Mouse (Mus musculus) midbrain, embryonic 14.5 days (tissue): ENCODE measurements around the gene Mfsd4b4. TPM values are rescaled to one million over a fixed set of nuclear protein-coding genes. Genes with fewer than 3 reads are reported as not detected.
A peak's percentile ranks its signal among the peaks of the same experiment; 100 is the strongest.
"Not testable (repeated sequence)": the region's sequence is repeated elsewhere in the genome, so short reads cannot be mapped to it uniquely, and the experiment has no call there.

Experiments
- ATAC-seq: fragments of 200-750 bp; cut with Nextera tagmentation; 2 replicates; pipeline ENCODE4 v1.8.0; 2017; ENCODE audit warnings: moderate number of reproducible peaks, moderate library complexity; ENCODE audit not compliant: low FRiP score, low TSS enrichment
- DNase-seq: peaks from one replicate; pipeline ENCODE4 v3.0.0-alpha.2; 2015
- H3K27ac ChIP-seq: fragments of 300-500 bp; sonication (generic); replicated peaks from 2 replicates; pipeline ENCODE4 v1.5.1; 2014; ENCODE audit warnings: mild to moderate bottlenecking, low read depth, low read length, moderate library complexity
- H3K27me3 ChIP-seq: fragments of 300-500 bp; sonication (generic); 2 replicates; pipeline ENCODE4 v1.6.1; 2014; ENCODE audit warnings: low read length, control low read depth, mixed read lengths; ENCODE audit not compliant: control insufficient read depth, insufficient read depth
- H3K36me3 ChIP-seq: fragments of 300-500 bp; sonication (generic); 2 replicates; pipeline ENCODE4 v1.6.1; 2014; ENCODE audit warnings: low read length, control low read depth; ENCODE audit not compliant: control insufficient read depth, insufficient read depth
- H3K4me1 ChIP-seq: fragments of 300-500 bp; sonication (generic); 2 replicates; pipeline ENCODE4 v1.6.1; 2014; ENCODE audit warnings: mild to moderate bottlenecking, antibody characterized with exemption, low read length, control low read depth; ENCODE audit not compliant: control insufficient read depth, insufficient read depth
- H3K4me2 ChIP-seq: fragments of 300-500 bp; sonication (generic); 2 replicates; pipeline ENCODE4 v1.6.1; 2014; ENCODE audit warnings: mild to moderate bottlenecking, low read length, moderate library complexity
- H3K4me3 ChIP-seq: fragments of 300-500 bp; sonication (generic); replicated peaks from 2 replicates; pipeline ENCODE4 v1.5.1; 2014; ENCODE audit warnings: low read depth, low read length
- H3K9ac ChIP-seq: fragments of 300-500 bp; sonication (generic); replicated peaks from 2 replicates; pipeline ENCODE4 v1.6.1; 2014; ENCODE audit warnings: mild to moderate bottlenecking, low read length, moderate library complexity
- H3K9me3 ChIP-seq: fragments of 300-500 bp; sonication (generic); 2 replicates; pipeline ENCODE4 v1.6.1; 2016; ENCODE audit warnings: low read length, control low read depth, mixed read lengths; ENCODE audit not compliant: control insufficient read depth
- WGBS: fragments of 180-500 bp; shearing (Covaris S2); extraction: QIAGEN DNeasy Blood & Tissue Kit; methylation state at CpG from one replicate; pipeline ENCODE4 v1.1.7; 2014; 5-methylcytosine and 5-hydroxymethylcytosine counted together
- polyA plus RNA-seq: library from polyadenylated mRNA; unstranded; fragments of >200 nt; fragmentation: Nextera tagmentation; extraction: Ambion mirVana; gene quantifications from 2 replicates; pipeline ENCODE4 v1.2.1, GENCODE M21; 2014

Mfsd4b4 gene
- 3.6 and 5.0 TPM in 2 replicates for polyA plus RNA-seq

DNA sequence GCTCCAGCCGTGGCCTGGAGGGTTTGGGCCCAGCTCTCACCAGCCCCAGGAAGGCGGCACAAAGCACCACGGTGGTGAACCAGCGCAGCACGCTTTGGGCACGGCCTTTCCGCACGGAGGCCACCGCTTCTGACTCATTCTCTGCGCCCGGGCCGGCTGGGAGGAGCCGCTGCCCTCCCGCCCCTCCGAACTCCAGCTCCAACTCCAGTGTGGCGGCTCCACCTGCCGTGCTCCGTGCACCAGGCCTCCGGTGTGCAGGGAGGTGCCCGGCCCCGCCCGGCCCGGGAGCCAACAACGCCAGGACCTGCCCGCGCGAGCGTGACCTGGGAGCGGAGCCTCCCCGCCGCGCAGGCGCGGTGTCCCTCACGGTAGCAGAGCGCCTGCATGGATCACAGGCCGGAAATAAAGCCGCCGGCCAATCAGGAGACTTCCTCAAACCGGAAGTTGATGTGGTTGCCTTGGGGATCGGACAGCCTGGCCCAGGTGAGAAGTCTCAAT is at the start of gene Mfsd4b4:
Mfsd4b4 (minus strand) TSS at position 365 of the 498 bp plus-strand sequence.
- peak; percentile 98 for ATAC-seq
- no peaks in the 10 kb centered on the region for H3K36me3 ChIP-seq
- under 1% methylated on average over 41 of the region's 41 CpGs for WGBS
- peak; percentile 97 for DNase-seq
- H3K4me2 ChIP-seq = peak within 1 kb of the TSS; percentile 94
- H3K4me3 ChIP-seq = peak within 1 kb of the TSS; percentile 76
- H3K27me3 ChIP-seq = no peaks in the 10 kb centered on the region
- peaks cover 13% of the 10 kb centered on the region; the same call in 1 of the 2 replicates for H3K4me1 ChIP-seq
- H3K27ac ChIP-seq = peak within 1 kb of the TSS; percentile 86
- peak within 1 kb of the TSS; percentile 86 for H3K9ac ChIP-seq
- no peaks in the 10 kb centered on the region for H3K9me3 ChIP-seq

DNA sequence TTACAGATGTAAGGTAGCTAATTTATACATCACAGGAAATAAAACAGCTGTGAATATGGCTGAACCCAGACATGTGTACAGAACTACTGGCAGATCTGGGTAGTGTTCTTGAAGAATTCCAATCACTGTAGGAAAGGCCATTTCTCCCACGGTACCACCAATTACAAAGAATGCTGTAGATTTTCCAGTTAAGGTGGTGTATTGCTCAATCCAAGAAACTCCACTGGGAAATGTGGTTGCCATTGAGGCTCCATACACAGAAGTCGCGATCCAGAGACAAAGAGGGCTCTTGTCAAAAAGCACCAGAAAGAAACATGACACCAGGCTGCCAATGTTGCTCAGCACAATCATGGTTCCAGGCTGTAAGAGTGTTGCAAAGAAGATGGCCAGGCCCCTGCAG is 48.2 kb upstream of the Mfsd4b4 start:
- not testable (repeated sequence) for H3K27me3 ChIP-seq, H3K27ac ChIP-seq, H3K9ac ChIP-seq, H3K4me1 ChIP-seq, H3K36me3 ChIP-seq, DNase-seq, H3K4me2 ChIP-seq, H3K9me3 ChIP-seq, ATAC-seq, H3K4me3 ChIP-seq
- WGBS = 81% methylated on average over 3 of the region's 3 CpGs

DNA sequence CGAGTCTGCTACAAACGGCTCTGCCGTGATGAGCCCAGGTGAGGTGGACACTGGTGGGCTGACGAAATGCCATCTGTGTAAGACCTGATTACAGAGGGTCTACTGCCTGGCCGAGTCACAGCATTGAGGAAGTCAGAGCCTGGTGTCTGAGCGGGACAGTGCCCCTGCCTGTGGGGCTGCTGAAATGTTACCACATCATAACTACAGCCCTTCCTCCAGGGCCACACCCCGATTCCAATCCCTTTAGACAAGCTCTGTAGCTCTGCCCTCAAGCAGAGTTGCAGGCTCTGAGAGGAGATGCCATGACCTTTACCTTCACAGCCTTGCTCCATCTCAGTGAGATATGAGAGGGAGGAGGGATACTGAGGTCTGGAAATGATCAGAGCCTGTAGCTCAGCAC is 37.5 kb upstream of the Mfsd4b4 start:
- Histone ChIP-seq H3K4me2 (no peak overlapping the region), H3K27me3 (no peaks in the 10 kb centered on the region), H3K9me3 (no peaks in the 10 kb centered on the region), H3K4me3 (no peak overlapping the region), H3K9ac (no peak overlapping the region), H3K27ac (no peak overlapping the region), H3K4me1 (no peaks in the 10 kb centered on the region), H3K36me3 (no peaks in the 10 kb centered on the region)
- DNase-seq = no peak
- 86% methylated on average over 7 of the region's 7 CpGs for WGBS
- no peak for ATAC-seq

DNA sequence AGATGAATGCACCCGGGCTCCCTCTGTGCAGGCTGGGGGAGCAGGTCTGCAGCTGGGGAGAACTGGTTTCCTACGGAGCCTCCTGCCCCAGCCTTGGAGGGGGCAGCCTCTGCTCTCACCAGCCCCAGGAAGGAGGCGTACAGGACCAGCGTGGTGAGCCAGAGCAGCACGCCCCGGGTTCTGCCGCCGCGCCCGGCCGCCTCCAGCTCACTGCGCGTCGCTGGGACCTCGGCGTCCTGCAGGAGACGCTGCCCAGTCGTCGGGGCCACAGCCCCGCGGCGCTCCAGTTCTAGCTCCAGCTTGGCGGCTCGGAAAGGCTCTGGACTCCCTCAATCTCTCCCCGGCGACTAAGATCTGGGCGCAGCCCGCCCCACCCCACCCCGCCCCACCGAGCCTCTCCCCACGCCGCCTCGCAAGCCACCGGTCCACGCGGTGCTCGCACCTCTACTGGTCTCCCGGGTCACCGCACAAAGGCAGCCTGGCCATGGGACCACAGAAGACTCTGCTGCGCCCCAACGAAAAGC is 27.6 kb upstream of the Mfsd4b4 start, which contains the start of gene Mfsd4b2:
Mfsd4b2 (minus strand) TSS at position 308 of the 524 bp plus-strand sequence.
- DNase-seq = peak; percentile 62
- 0 out of 2 replicates have a peak, but pooled peaks cover 3% of the 10 kb centered on the region for H3K4me1 ChIP-seq
- whole genome bisulfite sequencing = 2% methylated on average over 40 of the region's 41 CpGs

DNA sequence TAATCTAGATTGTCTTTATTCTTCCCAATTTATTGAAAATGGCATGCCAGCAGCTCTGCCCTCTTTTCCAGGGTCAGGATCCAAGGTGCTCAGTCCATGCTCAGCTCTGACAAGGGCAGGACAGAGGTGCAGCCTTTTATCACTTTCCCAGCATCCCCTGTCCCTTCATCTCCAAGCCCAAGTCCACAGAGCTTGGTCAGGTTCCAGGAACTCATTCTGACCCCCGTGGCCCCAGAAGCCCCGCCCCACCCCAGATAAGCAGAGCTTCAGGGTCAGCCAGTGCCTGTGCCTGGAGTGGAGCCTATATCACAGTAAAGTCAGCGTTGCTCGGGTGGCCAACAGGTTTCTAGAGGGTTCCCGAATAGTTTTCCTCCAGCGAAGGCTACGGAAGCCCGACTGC is 25.5 kb upstream of the Mfsd4b4 start:
- not testable (repeated sequence) for ATAC-seq, H3K27ac ChIP-seq, H3K4me2 ChIP-seq, H3K9ac ChIP-seq, H3K9me3 ChIP-seq, H3K4me3 ChIP-seq, H3K4me1 ChIP-seq, H3K36me3 ChIP-seq, DNase-seq
- H3K27me3 ChIP-seq = peaks cover 18% of the 10 kb centered on the region
- WGBS = 81% methylated on average over 8 of the region's 8 CpGs

More for the DNA sequence above, 27.6 kb upstream of the Mfsd4b4 start, which contains the start of gene Mfsd4b2:
- Histone ChIP-seq H3K9me3 (no peaks in the 10 kb centered on the region), H3K9ac (peak within 1 kb of the TSS; percentile 48), H3K4me2 (peak within 1 kb of the TSS; percentile 79), H3K36me3 (no peaks in the 10 kb centered on the region), H3K27me3 (peaks cover 18% of the 10 kb centered on the region), H3K4me3 (peak within 1 kb of the TSS; percentile 40), H3K27ac (no peak within 1 kb of the TSS)
- ATAC-seq = no peak

DNA sequence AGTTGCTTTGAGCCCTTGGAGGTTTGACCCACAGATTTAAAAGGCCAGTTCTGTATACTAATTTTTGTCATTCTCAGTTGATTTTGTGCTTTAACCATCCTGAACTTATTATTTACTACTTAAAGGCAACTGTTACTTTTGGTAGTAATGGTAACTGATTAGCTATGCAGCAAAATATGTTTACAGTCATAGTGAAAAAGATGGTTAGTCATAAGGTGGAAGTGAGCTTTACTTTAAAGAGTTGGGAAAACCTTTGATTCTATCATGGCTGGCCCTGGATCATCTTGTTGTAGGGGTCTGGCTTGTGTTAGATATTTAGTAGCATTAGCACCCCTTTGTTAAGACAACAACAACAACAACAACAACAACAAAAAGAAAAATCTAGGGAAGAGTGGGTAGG is 13.6 kb upstream of the Mfsd4b4 start:
- Histone ChIP-seq H3K9ac (no peak overlapping the region), H3K4me3 (no peak overlapping the region), H3K27me3 (no peaks in the 10 kb centered on the region), H3K27ac (no peak overlapping the region), H3K4me1 (no peaks in the 10 kb centered on the region), H3K36me3 (no peaks in the 10 kb centered on the region), H3K4me2 (no peak overlapping the region), H3K9me3 (no peaks in the 10 kb centered on the region)
- ATAC-seq (no peak), DNase-seq (no peak)

DNA sequence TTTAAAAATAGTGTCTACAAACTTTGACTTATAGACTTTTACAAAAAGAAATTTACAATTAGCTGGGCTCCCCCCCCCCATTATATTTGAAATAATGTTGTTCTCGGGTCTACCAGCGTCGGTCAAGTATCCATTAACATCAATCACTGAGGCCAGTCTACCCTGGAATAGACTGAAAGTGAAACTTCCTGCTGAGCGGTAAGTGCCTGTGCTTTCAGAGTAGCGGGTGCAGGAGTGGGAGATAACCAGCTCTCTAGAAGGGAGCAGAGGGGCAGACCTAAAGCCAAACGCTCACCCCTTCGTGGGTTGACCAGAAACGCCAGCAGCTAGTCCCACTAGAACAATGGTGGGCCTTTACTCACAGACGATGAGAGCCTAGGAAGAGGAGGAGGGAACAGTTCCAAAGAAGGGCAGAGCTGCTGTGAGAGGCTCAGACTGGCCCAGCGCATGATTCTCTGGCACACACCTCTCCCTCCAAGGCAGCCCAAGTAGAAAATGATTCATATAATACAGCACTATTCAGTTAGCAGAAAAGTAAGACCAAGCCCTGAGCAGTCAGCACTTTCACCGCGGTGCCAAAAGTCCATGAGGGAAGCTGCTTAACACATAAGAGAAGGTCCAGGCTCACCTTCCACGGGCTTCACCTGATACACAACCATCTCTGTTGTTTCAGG is 9.9 kb upstream of the Mfsd4b4 start:
- ATAC-seq (no peak), DNase-seq (no peak)
- Histone ChIP-seq H3K4me1 (no peaks in the 10 kb centered on the region), H3K36me3 (no peaks in the 10 kb centered on the region), H3K27me3 (no peaks in the 10 kb centered on the region), H3K9ac (no peak overlapping the region), H3K4me3 (no peak overlapping the region), H3K4me2 (no peak overlapping the region), H3K9me3 (no peaks in the 10 kb centered on the region), H3K27ac (no peak overlapping the region)
- WGBS = 83% methylated on average over 13 of the region's 13 CpGs

DNA sequence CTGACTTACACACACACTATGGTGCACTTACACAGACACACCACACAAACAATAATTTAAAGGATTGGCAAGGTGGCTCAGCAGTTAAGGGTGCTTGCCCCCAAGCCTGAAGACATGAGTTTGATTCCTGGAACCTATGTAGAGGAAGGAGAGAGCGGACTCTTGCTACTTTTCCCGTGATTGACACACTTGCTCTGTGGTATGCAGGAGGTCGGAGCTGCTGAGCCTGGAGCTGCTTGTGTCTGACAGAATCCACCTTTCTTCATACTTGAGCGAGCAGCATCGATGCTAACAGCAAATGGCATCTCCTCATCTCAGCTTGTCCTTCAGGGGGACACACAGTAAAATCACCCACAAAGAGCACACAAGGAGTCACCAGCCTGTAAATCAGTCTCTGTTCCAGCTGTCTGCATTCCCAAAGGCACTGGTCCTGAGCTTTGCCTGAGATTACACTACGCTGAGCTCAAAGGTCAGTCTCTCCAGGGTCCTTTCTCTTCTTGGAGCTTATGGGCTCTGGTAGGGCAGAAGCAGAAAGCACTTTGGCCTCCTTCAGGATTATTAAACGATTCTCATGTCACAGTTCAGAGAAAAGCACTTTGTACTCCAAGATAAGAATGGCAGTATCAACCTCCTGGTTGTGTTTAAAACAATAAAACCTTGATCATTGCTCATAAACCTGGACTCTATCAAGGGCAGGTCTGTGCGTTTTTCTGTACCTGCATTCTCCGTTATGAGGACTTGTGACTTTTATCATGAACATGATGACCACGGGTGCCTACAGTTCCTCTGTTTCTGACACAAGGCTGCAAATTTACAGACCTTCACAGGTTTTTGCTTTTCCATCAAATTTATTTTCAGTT is 8.0 kb upstream of the Mfsd4b4 start:
- Histone ChIP-seq H3K4me2 (no peak overlapping the region), H3K4me1 (no peaks in the 10 kb centered on the region), H3K9ac (no peak overlapping the region), H3K27me3 (no peaks in the 10 kb centered on the region), H3K36me3 (no peaks in the 10 kb centered on the region), H3K4me3 (no peak overlapping the region), H3K9me3 (no peaks in the 10 kb centered on the region), H3K27ac (no peak overlapping the region)
- DNase-seq (no peak), ATAC-seq (no peak)
- WGBS = 79% methylated on average over 10 of the region's 10 CpGs
